Mouse (Mus musculus) layer of hippocampus, adult 18-20 months (tissue): Measurements from ENCODE around the gene Prkag1. TPM values are rescaled to one million over a fixed set of nuclear protein-coding genes. Genes with fewer than 3 reads are reported as not detected.
A peak's percentile ranks its signal among the peaks of the same experiment; 100 is the strongest.

Experiments
- DNase-seq, 2 experiments: peaks; one replicate each; pipeline ENCODE4 v3.0.0; 2022; ENCODE audit warnings: low spot score in 2 of 2
- total RNA-seq, 2 experiments: library from RNA; stranded (reverse); gene quantifications; 2 replicates each; pipeline ENCODE4 v1.2.3; 2021

Prkag1 gene
- total RNA-seq, 2 experiments from 2014 or later = 50.6 to 51.1 TPM

DNA sequence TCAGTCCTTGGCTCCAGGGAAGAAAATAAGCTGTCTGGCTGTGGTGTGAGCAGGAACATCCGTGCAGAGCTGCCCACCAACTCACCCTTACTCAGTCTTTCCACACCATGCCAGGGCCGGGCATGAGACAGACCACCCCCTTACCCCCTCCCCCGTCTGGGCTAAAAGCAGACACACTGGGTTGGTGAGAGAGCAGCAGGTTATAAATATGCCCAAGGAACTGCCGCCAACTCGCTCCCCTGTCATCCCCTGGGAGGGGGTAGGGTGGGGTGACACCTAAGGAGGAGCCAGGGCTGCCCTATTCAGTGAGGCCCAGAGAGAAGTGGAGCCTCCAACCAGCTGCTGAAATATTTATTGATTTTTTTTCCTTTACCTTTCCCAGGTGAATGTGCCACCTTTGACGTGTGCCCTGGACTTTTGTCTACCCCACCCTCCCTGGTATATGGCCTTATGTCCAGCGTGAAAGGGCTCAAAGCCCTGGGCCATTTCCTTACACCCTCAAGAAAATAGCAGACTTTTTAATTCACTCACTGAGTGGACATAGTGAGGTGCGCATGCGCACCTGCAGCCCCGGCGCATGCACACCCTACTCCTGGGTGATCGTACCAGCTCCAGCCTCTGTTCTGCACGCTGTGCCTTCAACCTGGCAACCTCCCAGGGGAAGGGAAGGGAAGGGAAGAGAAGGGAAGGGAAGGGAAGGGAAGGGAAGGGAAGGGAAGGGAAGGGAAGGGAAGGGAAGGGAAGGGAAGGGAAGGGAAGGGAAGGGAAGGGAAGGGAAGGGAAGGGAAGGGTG, 34.3 kb downstream of the Prkag1 start:
- DNase-seq = no peak

- DNase-seq = no peak
These were observed 38.1 kb downstream of the Prkag1 start for GRCm38 (mm10) chr15:98793141-98793698.

DNA sequence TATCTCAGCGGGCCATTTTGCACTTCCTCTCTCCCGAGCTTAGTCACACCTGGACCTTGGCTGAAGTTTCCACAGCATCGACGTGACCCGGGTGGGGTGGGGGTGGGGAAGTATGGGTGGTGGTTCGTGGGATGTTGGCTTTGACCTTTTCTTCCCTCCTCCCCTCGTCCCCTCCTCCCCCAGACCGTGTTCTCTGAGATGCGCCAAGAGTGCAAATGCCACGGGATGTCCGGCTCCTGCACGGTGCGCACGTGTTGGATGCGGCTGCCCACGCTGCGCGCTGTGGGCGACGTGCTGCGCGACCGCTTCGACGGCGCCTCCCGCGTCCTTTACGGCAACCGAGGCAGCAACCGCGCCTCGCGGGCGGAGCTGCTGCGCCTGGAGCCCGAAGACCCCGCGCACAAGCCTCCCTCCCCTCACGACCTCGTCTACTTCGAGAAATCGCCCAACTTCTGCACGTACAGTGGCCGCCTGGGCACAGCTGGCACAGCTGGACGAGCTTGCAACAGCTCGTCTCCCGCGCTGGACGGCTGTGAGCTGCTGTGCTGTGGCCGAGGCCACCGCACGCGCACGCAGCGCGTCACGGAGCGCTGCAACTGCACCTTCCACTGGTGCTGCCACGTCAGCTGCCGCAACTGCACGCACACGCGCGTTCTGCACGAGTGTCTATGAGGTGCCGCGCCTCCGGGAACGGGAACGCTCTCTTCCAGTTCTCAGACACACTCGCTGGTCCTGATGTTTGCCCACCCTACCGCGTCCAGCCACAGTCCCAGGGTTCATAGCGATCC, 38.9 kb downstream of the Prkag1 start:
- DNase-seq = peak in 1 of 2 experiments; percentile 36

DNA sequence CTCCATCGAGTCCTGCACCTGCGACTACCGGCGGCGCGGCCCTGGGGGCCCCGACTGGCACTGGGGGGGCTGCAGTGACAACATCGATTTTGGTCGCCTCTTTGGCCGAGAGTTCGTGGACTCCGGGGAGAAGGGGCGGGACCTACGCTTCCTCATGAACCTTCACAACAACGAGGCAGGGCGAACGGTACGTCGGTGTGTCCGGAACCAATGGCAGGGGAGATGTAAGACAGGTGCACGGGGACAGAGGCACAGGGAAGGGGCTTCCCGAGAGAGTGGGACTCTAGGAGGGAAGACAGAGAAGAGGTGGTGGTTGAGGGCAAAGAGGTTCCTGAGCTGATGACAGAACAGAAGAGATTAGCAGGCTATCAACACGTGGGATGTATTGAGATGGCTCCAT, 39.5 kb downstream of the Prkag1 start:
- no peak for DNase-seq

DNA sequence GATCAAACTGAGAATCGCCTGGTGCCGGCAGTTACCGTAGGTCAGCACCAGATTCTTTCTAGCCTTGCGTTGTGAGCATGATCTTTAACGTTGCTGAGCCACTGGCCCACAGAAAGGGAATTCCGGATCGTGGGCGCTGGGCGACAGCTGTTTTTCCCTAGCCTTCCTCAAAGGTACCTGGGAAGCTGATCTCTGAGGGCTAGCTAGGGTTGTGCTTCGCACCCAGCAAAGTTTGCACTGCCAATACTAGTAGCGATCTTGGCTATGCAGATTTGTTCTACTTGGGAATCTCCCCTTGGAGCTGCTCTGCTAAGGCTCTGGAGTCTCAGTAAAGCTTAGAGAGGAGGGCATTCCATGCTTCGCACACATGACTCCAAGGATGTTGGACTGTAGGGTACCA, 40.1 kb downstream of the Prkag1 start:
- no peak for DNase-seq

- no peak for DNase-seq
These were observed 40.6 kb downstream of the Prkag1 start for GRCm38 (mm10) chr15:98790761-98791160.

- DNase-seq = no peak
These were observed 41.4 kb downstream of the Prkag1 start, which contains the start of gene Wnt1 for GRCm38 (mm10) chr15:98789661-98790535. Gene Wnt1 (plus strand): TSS chr15:98789857.

DNA sequence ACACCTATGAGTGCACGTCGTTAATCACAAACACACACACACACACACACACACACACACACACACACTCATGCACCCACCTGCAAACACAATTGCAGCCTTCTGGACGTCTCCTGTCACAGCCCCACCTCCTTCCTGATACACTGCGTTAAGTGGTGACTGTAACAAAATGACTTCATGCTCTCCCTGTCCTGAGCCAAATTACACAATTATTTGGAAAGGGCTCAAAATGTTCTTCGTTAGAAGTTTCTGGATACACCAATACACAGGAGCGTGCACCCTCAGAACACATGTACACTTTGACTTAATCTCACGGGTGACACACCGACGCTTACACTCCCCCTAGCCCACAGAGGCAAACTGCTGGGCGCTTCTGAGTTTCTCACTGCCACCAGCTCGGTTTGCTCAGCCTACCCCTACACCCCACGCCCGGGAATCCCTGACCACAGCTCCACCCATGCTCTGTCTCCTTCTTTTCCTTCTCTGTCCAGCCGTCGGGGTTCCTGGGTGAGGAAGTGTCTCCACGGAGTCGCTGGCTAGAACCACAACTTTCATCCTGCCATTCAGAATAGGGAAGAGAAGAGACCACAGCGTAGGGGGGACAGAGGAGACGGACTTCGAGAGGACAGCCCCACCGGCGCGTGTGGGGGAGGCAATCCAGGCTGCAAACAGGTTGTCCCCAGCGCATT, 42.2 kb downstream of the Prkag1 start:
- DNase-seq = no peak

GRCm38 (mm10) chr15:98787930-98788329, 43.4 kb downstream of the Prkag1 start:
- DNase-seq = no peak

- DNase-seq = no peak
These were observed 45.6 kb downstream of the Prkag1 start for GRCm38 (mm10) chr15:98785744-98786143.

GRCm38 (mm10) chr15:98781166-98781565, 50.2 kb downstream of the Prkag1 start:
- DNase-seq = no peak

DNA sequence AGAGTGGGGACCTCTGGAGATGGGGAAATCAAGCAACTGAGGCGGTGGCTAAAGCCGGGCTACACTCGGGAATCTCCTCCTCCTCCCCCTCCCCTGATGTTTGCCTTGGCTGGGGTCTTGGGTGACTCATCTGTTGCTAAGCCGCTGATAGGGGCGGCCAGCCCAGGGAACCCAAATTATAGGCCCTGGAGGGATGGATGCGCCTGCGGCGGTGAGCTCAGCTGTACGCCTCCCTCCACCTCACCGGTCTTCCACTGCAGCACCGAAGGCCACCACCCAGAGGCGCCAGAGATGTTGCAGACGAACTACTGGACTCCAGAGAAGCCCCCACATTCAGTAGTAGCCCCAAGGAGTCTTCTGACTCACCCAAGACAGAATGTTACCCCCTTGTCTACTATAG, 50.7 kb downstream of the Prkag1 start:
- no peak for DNase-seq

DNA sequence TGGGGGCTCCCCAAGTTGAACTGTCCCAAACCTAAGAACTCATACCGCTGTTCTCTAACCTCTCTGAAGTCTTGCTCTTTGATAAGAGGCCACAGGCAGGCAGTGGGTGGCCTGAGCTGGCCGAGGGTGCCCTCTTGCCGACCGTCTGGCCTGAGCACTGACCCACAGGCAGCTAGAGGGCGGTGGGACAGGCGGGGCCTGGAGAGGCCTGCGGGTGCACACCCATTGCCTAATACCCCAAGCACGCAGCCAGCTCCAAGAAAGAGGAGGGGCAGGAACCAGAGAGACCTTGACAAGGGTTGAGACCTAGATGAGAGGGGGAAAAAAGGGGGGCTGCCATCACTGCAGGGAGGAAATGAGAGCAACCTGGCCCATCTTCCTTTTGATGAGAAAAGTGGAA, 51.2 kb downstream of the Prkag1 start:
- DNase-seq = no peak

DNA sequence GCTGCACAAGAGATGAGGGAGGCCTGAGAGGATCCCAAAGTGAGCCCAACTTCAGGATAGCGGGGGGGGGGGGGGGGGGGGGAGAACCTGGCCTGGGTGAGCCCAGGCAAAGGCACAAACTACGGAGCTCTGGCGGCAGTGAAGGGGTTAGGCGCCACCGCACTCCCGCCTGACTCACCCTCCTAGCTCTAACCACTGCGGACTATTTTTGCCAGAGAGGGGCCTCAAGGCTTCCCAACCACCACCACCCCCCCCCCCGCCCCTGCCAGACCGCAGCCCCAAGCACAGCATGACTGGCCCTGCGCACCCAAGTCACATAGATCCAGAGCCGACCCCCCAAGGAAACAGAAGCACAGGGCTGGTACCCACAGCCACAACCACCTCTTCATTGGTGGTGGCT, 52.5 kb downstream of the Prkag1 start:
- no peak for DNase-seq

DNA sequence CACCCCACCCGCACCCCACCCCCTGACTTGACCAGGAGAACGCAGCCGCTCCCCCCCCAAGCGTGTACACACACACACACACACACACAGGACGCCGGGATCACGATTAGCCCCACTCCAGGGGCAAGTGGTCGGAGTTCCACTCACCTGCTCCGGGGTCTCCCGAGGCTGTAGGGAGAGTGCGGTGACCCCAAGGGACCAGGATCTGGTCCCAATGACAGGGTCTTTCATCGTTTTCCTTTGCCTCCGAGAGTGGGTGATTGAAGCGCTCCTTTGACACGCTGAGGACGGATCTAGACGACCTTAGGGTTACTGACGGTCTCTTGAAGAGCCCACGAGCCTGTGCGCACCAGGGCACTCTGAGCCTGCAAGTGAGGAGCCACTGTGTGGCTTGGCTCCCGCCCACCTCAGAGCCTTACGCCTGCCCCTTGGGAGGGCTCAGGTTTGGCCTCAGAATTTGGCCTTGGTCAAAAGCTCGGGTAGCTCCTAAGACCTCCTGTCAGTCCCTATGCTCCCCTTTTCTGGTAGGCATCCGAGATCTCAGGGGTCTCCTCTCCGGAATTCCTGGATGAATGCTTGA, 53.0 kb downstream of the Prkag1 start:
- DNase-seq = no peak

DNA sequence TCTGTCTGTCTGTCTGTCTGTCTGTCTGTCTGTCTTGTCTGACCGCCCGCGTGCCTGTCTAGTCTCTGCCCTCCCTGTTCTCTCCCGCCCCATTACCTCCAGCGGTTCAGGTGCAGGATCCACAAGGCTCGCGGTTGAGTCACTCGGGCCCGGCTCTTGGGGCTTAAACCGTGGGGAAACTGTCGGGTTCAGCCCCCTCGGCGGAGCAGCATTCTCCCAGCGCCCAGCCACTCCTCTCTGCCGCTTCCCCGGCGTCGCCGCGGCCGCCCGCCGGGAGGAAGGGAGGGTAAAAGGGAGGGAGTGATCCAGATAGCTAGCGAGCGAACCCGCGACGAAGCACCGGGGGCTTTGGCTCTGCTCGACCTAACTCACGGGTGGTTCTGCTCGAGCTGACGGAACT, 53.6 kb downstream of the Prkag1 start, which contains the start of gene Wnt10b:
TSS of gene Wnt10b (minus strand) at position 389 of the 400 bp plus-strand sequence.
- no peak for DNase-seq

- no peak for DNase-seq
These were observed 54.2 kb downstream of the Prkag1 start for GRCm38 (mm10) chr15:98777005-98777616.

- DNase-seq = no peak
These were observed 54.9 kb downstream of the Prkag1 start for GRCm38 (mm10) chr15:98776280-98777004.

GRCm38 (mm10) chr15:98775533-98775932, 55.8 kb downstream of the Prkag1 start:
- no peak for DNase-seq
